Mouse (Mus musculus): ENCODE results near the gene Gtsf1l. TPM values are rescaled to one million over a fixed set of nuclear protein-coding genes. Genes with fewer than 3 reads are reported as not detected.

Gtsf1l gene
- polyA plus RNA-seq, 1 experiment, result 742 TPM

GRCm38 (mm10) chr2:163120626-163121352 is 33.1 kb upstream of the Gtsf1l start:
- H3K27ac ChIP-seq (ENCODE audit: control insufficient read depth, insufficient read depth, low read depth, low read length), result no peak overlapping the region
- no peaks in the 10 kb centered on the region for H3K27me3 ChIP-seq (ENCODE audit: control insufficient read depth, insufficient read depth, low read length)
- TF ChIP-seq CTCF (IDR thresholded peaks at IDR 0.05; ENCODE audit: control insufficient read depth, insufficient read depth, insufficient replicate concordance, low read depth, low read length) (no peak), POLR2A (IDR thresholded peaks at IDR 0.05; ENCODE audit: control insufficient read depth, low read depth, low read length) (no peak)
- no peaks in the 10 kb centered on the region for H3K36me3 ChIP-seq (ENCODE audit: control insufficient read depth, insufficient read depth, low read length)
- H3K4me3 ChIP-seq (ENCODE audit: control insufficient read depth, low read depth, low read length), result no peak overlapping the region
- peaks cover 5% of the 10 kb centered on the region; the same call in 1 of the 2 replicates for H3K4me1 ChIP-seq (ENCODE audit: control insufficient read depth, insufficient read depth, low read length)

- Histone ChIP-seq H3K27me3 (ENCODE audit: control insufficient read depth, insufficient read depth, low read length) (no peaks in the 10 kb centered on the region), H3K4me1 (ENCODE audit: control insufficient read depth, insufficient read depth, low read length) (no peaks in the 10 kb centered on the region), H3K4me3 (ENCODE audit: control insufficient read depth, low read depth, low read length) (no peak overlapping the region), H3K36me3 (ENCODE audit: control insufficient read depth, insufficient read depth, low read length) (no peaks in the 10 kb centered on the region), H3K27ac (ENCODE audit: control insufficient read depth, insufficient read depth, low read depth, low read length) (no peak overlapping the region)
- TF ChIP-seq POLR2A (IDR thresholded peaks at IDR 0.05; ENCODE audit: control insufficient read depth, low read depth, low read length), result no peak
- no peak for TF ChIP-seq CTCF (IDR thresholded peaks at IDR 0.05; ENCODE audit: control insufficient read depth, insufficient read depth, insufficient replicate concordance, low read depth, low read length)
Measured at GRCm38 (mm10) chr2:163111413-163112201, 24.0 kb upstream of the Gtsf1l start.

- no peaks in the 10 kb centered on the region for H3K4me1 ChIP-seq (ENCODE audit: control insufficient read depth, insufficient read depth, low read length)
- no peaks in the 10 kb centered on the region for H3K36me3 ChIP-seq (ENCODE audit: control insufficient read depth, insufficient read depth, low read length)
- TF ChIP-seq POLR2A (IDR thresholded peaks at IDR 0.05; ENCODE audit: control insufficient read depth, low read depth, low read length) (no peak), CTCF (IDR thresholded peaks at IDR 0.05; ENCODE audit: control insufficient read depth, insufficient read depth, insufficient replicate concordance, low read depth, low read length) (peak; percentile 28; the same call in 1 of the 2 replicates)
- no peak overlapping the region for H3K27ac ChIP-seq (ENCODE audit: control insufficient read depth, insufficient read depth, low read depth, low read length)
- no peak overlapping the region for H3K4me3 ChIP-seq (ENCODE audit: control insufficient read depth, low read depth, low read length)
- H3K27me3 ChIP-seq (ENCODE audit: control insufficient read depth, insufficient read depth, low read length), result no peaks in the 10 kb centered on the region
Measured at GRCm38 (mm10) chr2:163110706-163111105, 23.1 kb upstream of the Gtsf1l start.

- Histone ChIP-seq H3K4me1 (ENCODE audit: control insufficient read depth, insufficient read depth, low read length) (peaks cover under 1% of the 10 kb centered on the region; the same call in 1 of the 2 replicates), H3K4me3 (ENCODE audit: control insufficient read depth, low read depth, low read length) (no peak overlapping the region), H3K36me3 (ENCODE audit: control insufficient read depth, insufficient read depth, low read length) (no peaks in the 10 kb centered on the region), H3K27me3 (ENCODE audit: control insufficient read depth, insufficient read depth, low read length) (no peaks in the 10 kb centered on the region), H3K27ac (ENCODE audit: control insufficient read depth, insufficient read depth, low read depth, low read length) (no peak overlapping the region)
- no peak for TF ChIP-seq POLR2A (IDR thresholded peaks at IDR 0.05; ENCODE audit: control insufficient read depth, low read depth, low read length)
- TF ChIP-seq CTCF (IDR thresholded peaks at IDR 0.05; ENCODE audit: control insufficient read depth, insufficient read depth, insufficient replicate concordance, low read depth, low read length), result no peak
Measured at GRCm38 (mm10) chr2:163108385-163108784, 20.7 kb upstream of the Gtsf1l start.

GRCm38 (mm10) chr2:163104086-163104770 is 16.6 kb upstream of the Gtsf1l start:
- H3K4me3 ChIP-seq (ENCODE audit: control insufficient read depth, low read depth, low read length), result no peak overlapping the region
- H3K27ac ChIP-seq (ENCODE audit: control insufficient read depth, insufficient read depth, low read depth, low read length), result no peak overlapping the region
- no peaks in the 10 kb centered on the region for H3K27me3 ChIP-seq (ENCODE audit: control insufficient read depth, insufficient read depth, low read length)
- TF ChIP-seq CTCF (IDR thresholded peaks at IDR 0.05; ENCODE audit: control insufficient read depth, insufficient read depth, insufficient replicate concordance, low read depth, low read length) (no peak), POLR2A (IDR thresholded peaks at IDR 0.05; ENCODE audit: control insufficient read depth, low read depth, low read length) (no peak)
- peaks cover 2% of the 10 kb centered on the region; the same call in 1 of the 2 replicates for H3K4me1 ChIP-seq (ENCODE audit: control insufficient read depth, insufficient read depth, low read length)
- H3K36me3 ChIP-seq (ENCODE audit: control insufficient read depth, insufficient read depth, low read length), result no peaks in the 10 kb centered on the region

- Histone ChIP-seq H3K27me3 (ENCODE audit: control insufficient read depth, insufficient read depth, low read length) (no peaks in the 10 kb centered on the region), H3K4me1 (ENCODE audit: control insufficient read depth, insufficient read depth, low read length) (peaks cover 2% of the 10 kb centered on the region; the same call in 1 of the 2 replicates), H3K27ac (ENCODE audit: control insufficient read depth, insufficient read depth, low read depth, low read length) (no peak overlapping the region), H3K4me3 (ENCODE audit: control insufficient read depth, low read depth, low read length) (no peak overlapping the region), H3K36me3 (ENCODE audit: control insufficient read depth, insufficient read depth, low read length) (no peaks in the 10 kb centered on the region)
- no peak for TF ChIP-seq CTCF (IDR thresholded peaks at IDR 0.05; ENCODE audit: control insufficient read depth, insufficient read depth, insufficient replicate concordance, low read depth, low read length)
- no peak for TF ChIP-seq POLR2A (IDR thresholded peaks at IDR 0.05; ENCODE audit: control insufficient read depth, low read depth, low read length)
Measured at GRCm38 (mm10) chr2:163102900-163103653, 15.4 kb upstream of the Gtsf1l start.

Measured in testis, adult 2 months (tissue).